Mouse (Mus musculus) gastrocnemius, postnatal 25 days (tissue): Measurements from ENCODE around the gene Ndufb4. TPM values are rescaled to one million over a fixed set of nuclear protein-coding genes. Genes with fewer than 3 reads are reported as not detected.
"Not testable (repeated sequence)": the region's sequence is repeated elsewhere in the genome, so short reads cannot be mapped to it uniquely, and the experiment has no call there.

ENCODE experiments used
- DNase-seq: peaks from one replicate; pipeline ENCODE4 v3.0.0; 2022
- long read RNA-seq, 2 experiments: library from polyadenylated mRNA; stranded (forward); transcript quantifications; one replicate each; pipeline ENCODE4 v2.0.0; 2021
- total RNA-seq, 2 experiments: library from RNA; stranded (reverse); gene quantifications; 1 replicate in 1 of 2; 2 replicates in 1 of 2; pipeline ENCODE4 v1.2.3; 2021

The Ndufb4 gene
- 100 to 1,000 TPM; 165 to 174 TPM for total RNA-seq
- long read RNA-seq, experiment 1, transcript Ndufb4-202 (2 exons, 465 nt) = minor isoform, 12 of 1,435 reads
- long read RNA-seq, experiment 1, transcript Ndufb4-201 (3 exons, 971 nt) = major isoform, 1,323 of 1,435 reads
- long read RNA-seq, experiment 1, partial matches to known transcripts = 88 of 1,435 reads
- long read RNA-seq, experiment 1, other reads (novel, unspliced or antisense) = 12 of 1,435 reads
- long read RNA-seq, experiment 2, transcript Ndufb4-202 (2 exons, 465 nt) = minor isoform, 9 of 914 reads
- long read RNA-seq, experiment 2, transcript Ndufb4-201 (3 exons, 971 nt) = major isoform, 840 of 914 reads
- long read RNA-seq, experiment 2, partial matches to known transcripts = 51 of 914 reads
- long read RNA-seq, experiment 2, other reads (novel, unspliced or antisense) = 14 of 914 reads

DNA sequence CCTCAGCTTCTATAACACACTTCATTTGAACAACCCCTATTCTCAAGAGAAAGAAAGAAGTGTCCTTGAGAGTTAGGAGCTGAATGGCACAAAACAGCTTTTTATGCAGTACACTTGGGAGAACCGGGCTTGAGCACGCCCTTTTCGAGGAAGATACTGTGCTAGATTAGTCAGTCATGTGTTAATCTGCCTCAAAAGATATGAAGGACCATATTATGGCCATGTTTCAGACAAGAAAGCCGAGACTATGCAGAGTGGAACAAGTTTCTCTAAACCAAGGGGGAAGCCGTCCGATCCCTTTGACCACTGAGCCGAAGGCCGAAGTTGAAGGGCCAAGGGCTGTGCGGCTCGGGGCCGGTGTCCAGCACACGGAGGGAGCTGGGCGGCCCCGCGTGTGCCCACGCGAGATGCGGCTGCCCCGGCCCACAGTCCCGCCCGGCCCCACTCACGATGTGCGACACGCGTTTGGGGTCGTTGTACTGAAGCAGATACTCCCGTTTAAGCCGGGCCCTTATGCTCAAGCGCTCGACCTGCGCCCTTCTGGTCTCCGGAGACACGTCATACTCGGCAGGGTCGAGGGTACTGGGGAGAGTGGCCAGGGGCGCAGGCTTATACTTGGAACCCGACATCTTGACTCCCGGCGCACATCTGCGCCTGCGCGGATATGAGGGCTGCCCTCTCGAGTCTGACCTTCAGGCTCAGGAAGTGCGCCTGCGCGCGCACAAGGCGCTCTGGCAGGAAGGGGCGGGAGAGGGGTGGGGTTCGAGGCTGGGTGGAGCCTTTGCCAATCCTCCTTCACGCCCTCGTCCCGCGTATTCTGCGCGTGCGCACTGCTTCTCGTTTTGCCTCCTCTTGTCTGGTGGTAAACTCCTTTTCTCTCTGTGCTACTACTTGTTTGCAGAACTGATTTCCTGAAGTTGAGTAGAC, at the start of gene Ndufb4:
Gene Ndufb4 (minus strand): TSS at position 723 of the 927 bp plus-strand sequence.
- DNase-seq = peak; percentile 97

DNA sequence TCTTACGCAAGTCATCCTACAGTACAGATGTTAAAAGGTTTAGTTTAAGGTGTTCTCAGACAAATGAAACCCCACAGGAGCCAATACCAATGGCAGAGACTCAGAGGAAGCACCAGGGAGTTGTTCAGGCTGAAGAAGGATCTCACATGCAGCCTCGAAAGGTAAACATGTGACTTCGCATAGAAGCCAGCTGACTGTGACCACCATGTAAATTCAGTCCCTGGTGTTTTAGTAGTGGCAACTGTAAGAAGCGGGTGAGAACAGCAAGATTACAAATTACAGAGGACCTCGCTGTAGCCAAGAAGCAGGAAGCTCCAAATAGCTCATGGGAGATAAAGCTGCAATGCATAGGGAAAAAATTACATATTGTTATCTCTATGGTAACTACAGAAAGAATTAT, 49.6 kb upstream of the Ndufb4 start:
- no peak for DNase-seq

DNA sequence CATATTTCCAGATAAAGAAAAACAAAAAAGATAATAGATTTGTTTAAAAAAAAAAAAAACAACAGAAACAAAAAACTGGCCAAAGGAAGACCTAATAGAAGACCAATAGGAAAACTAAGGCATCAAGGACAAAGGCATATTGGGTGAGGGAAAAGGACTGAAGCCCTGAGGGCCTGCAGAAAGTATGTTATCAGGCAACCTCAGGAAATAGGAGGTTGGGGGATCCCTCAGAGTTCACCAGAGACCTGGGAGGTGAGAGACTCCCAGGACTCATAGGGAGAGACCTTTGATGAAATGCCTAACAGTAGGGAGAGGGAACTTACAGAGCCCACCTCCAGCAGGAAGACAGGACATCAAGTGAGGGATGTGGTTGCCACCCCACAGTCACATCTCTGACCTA, 45.8 kb upstream of the Ndufb4 start:
- DNase-seq = not testable (repeated sequence)

DNA sequence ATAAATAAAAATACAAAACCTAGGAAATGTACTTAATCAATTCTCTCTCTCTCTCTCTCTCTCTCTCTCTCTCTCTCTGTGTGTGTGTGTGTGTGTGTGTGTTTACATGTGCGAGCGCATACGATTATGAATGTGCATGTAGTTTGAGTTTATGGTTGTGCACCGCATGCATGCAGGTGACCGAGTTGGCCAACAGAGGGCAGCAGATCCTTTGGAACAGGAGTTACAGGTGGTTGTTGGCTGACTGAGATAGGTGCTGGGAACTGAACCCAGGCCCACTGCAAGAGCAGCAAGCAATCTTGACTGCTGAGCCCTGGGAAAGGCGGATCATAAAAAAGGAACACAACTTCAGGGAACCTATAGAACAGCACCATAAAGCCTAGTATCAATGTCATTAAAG, 44.5 kb upstream of the Ndufb4 start:
- DNase-seq = no peak

DNA sequence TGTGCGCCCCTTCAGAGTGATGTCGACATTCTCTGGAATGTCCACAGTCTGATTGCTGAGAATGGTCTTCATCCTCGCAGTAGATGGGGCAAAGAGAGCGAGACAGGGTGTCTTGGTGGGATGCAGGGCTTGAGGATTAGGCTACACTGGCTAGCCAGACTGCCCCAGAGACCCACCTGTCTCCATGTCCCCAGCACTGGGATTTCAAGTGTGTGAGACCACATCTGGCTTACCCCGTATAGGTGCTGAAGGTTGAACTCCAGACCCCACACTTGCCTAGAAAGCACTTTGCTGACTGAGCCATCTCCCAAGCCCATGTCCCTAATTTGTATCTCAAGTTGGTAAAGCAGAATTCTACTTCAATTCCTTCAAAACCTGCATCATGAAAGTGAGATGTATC, 43.0 kb upstream of the Ndufb4 start:
- DNase-seq = no peak

DNA sequence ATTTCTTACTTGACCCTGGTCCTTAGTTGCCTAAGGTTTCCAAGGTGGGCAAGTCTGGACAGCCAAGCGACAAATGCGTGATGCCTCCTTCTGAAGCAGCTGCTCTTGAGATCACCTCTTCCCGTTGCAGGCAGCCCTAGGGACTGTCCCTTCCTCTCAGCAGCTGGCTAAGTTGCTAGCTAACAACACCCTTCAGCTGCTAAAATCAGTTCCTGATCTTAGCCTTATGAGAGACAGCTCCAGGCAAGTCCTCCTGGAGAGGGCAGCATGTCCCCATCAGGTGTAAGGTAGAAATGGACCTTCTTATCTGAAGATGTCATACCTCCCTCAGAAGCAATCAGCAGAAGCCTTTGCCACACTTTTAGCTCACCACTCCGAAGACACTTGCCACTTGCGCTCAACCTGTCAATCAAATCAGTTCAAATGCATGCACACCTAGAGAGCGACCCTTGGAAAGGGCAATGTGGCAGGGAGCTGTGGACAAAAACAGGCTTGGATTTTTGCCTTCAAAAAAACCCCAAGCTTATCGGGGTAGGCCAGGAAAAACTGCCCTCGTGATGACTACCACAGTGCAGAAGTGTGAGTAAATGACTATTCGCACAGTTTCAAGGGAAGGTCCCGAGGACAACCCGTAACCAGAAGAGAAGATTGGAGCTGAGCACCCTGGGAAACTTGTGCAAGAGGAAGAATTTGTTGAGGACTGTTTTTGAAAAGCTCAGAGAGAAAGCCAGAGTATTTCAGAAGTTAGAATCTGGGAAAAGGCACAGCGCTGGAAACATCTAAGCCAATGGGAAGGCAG, 36.9 kb upstream of the Ndufb4 start:
- peak; percentile 38 for DNase-seq

DNA sequence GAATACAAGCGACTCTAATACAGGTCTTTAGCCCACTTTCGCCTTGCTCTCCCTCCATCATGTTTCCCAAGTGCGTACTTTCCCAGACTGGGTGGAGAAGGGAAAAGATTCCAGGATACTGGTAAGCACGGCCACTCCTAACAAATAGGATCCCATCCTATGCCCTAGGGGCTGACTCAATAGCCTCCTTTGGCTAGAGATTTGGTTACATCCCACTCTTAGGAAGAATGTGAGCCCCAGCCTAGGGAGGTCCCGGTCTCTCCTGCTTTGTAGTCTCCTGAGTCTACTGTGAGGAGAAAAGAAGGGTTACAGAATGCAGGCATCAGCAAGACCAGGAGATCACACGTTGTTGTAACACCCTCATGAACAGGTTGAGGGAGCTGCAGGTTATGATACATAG, 36.2 kb upstream of the Ndufb4 start:
- peak; percentile 50 for DNase-seq

DNA sequence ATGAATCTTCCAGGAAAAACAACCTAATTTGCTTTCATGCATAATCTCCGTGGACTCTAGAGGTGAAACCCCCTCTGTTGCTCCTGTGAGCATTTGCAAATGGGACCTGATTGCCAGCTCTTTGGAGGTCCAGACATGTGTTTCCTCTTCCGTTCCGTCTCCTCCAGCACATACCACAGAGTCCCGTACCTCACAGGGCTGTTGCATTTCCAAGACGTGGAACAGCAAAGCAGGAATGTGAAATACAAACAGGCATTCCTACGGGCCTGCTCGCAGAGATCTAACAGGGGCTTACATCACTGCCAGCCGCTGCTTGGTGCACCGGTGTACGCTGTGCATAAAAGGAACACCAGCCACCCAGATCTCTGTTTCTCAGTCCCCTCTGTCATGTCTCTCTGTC, 35.7 kb upstream of the Ndufb4 start:
- DNase-seq = no peak

DNA sequence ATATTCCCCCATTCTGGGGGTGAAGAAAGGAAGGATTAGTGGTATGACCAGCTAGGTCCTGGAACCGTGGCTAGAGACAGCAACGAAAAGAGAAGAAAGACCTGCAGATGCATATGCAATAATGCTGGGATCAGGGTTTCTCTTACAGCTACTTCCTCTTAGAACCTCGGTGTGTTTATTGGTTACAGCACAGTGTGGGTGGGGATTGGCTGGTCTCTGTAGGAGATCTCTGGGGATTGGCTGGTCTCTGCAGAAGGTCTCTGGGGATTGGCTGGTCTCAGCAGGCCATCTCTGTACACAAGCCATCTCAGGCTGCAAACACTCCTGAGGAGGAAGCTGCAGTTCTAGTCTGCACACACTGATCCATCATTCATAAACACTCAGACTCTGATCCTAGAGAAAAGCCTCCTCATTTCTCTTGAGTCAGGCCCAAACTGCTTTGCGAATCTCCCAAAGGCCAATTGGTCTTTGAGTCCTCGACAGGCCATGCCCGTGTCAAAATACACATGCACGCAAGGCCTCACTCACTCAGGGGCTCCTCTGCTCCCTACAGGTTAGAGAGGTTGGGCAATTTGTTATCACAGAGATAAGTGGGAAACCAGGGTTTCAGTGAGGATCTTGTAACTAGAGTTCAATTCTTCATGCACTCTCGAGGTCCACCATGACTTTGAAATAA, 35.1 kb upstream of the Ndufb4 start:
- peak; percentile 29 for DNase-seq

DNA sequence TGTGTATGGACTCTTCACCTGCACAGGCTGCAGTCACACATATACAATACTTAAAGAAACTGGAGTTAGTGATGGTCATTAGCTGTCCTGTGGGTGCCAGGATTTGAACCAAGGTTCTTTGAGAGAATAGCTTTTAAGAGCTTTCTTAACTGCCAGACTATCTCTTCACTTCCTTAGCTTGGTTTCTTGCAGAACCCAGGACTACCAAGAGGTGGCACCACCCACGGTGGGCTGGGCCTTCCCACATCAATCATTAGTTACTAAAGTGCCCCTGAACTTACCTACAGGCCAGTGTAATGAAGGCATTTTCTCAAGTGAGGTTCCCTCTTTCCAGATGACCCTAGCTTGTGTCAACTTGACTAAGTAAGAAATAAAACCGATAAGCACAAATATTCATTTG, 33.9 kb upstream of the Ndufb4 start:
- no peak for DNase-seq

DNA sequence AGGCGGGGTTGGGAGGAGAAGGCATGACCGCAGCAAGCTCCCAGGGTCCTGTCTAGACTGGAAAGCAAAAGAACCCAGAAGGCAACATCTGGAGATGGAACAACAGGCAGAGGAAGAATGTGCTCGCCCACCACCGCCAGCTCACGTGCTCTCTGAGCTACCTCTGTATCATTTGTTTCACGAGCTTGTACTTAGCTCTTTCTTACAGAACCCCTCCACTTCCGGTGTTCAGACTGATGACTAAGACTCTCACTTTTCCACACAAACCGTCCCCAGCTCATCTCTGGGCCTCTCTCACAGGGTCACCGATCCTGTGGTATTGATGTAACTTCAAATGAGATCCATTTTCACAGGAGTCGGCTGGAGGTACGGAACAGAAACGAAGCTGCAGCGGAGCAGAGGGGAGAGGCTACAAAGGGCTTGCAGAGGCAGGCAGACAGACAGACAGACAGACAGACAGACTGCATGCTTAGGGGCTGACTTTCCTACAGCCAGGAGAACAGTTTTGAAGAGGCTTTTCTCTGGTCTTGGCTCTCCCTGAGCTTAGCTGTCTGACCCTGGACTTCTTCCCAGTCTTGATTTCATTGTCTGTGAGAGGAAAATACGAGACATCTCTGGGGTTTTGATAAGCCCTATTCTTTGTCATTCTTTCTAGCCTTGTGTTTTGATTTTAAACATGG, 33.2 kb upstream of the Ndufb4 start:
- no peak for DNase-seq

DNA sequence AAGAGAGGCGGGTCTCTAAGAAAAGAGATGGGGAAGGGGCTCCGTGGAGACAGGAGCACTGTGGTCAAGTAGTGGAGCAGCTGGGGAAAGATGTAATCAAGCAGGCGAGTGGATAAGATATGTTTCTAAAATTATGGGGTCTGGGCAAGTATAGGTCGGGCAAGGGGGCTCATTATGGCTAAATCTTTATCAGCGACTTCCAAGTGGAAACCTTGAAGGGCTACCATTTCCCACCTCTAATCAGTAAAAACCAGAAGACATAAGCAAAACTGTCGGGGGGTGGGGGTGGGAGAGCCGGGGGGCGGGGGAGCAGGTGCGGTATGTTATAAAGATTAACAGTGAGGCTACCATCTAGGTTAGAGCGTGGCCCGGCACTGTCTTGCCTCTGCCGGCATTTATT, 32.6 kb upstream of the Ndufb4 start:
- DNase-seq = no peak

DNA sequence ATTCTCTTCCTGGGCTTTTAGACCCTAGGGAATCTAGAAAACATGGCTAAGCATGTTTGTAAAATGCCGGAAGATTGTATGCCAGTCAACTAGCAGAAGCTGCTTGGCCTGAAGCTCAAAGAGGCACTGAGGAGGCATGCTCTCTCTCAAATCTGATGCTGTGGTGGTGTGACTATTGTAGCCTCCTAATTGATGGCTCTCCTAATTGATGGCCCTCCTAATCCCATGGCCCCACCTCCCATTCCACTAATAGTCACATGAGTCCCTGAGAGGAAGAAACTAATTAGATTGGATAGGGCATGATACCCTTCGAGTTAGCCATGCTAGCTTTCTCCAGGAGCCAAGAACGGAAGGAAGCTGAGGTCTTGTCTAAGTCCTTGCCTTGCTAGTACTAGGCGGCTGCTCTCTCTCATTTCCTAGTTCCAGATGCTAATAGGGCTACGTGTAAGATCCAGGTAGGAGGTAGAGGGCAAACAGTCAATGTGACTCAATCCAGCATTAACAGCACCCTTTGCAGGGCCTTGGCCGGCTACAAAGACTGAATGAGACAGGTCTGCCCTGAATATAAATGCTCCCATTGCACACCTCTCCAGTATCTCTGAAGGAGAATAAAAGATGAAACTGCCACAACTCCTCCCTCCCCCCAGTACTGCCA, 31.8 kb upstream of the Ndufb4 start:
- no peak for DNase-seq

DNA sequence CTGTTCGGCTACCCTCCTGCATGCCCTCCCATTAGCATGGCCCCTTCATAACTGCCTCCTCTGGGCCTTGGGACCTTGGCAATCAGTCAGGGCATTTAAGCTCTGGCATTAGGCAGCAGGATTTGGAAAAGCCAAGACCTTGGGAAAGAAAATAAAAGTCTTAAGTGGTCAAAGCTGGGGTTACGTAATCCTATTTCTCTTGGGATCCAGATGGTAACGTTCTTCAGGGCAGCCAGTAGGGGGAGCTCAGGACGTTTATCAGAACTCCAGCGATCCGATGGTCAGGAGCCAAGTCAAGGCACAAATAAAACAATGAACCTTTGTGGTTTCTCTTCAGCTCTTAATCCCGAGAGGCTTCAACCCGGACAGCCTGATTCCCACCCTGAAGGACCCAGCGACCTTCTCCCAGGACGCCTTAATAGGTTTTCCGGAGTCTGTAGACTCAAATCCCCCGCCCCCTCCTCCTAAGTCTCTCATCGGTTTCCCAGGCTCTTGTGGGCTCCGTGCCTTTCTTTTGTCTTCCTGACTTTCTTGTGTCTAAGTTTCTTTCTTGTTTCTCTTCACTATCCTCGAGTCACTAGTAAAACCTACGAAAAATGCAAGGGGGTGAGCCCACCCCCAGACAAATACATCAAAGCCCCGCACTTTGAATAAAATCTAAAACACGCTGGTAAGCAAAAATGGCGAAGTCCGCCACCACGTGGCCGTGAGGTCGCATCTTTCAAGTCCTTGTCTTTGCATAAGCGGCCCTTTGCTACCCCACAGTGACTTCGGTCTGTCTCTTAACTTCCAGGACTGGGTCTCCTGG, 30.6 kb upstream of the Ndufb4 start:
- DNase-seq = peak; percentile 82

DNA sequence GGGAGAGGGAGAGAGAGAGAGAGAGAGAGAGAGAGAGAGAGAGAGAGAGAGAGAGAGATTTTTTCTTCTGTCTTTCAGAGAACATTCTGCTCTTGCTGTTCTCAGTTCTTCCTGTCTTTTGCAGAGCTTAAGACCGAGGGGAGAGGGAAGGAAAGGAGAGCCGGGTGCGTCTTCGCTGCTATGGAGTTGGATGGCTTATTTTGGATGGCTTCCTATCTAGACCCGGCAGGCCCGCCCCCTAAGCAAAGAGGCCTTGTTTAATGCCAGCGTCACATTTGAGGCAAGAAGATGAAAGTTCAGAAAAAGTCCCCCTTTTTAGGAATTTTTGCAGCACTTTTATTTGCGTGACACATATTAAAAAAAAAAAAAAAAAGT, 30.0 kb upstream of the Ndufb4 start:
- no peak for DNase-seq

DNA sequence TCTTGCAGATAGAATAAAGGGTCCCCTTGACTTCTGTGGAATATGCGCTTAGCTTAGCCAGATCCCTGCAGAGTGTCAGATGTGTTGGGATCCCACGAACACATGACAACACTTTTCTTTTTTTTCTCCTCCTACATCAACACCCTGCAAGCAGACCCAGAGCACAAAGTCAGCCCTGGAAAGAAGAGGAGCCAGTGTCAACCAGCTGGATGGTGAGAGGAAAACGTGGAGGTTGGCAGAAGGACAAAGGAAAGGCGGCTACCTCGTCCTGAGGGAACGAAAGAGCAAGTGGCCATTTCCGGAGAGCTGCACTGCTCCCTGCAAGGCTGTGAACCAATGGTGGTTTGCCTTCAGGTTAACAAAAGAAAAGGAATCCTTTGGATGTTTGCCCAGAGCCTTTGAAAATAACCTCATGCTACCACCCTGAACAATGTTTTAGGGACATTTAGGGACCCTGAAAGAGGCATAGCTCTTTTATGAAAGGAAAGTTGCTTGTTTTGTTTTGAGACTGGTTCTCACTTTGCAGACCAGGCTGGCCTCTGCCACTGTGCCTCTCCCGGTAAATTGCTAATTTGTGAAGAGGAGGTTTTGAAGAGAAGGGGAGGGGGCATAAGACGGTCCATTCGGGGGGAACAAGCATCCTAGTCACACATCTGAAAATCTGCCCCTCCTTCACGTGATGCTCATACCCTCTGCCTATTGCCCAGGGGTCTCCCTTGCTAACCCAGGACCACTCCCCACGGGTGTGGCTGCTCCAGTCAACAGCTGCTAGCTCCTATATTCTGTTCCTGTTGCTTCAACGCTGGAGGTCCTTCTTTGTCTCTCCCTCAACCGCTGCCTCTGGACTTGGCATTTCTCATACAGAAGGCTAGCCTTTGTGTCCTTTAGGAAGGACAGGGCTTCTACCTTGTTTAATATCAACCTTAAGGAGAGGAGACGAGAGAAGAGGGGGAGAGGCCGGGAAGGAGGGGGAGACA, 29.2 kb upstream of the Ndufb4 start:
- no peak for DNase-seq

DNA sequence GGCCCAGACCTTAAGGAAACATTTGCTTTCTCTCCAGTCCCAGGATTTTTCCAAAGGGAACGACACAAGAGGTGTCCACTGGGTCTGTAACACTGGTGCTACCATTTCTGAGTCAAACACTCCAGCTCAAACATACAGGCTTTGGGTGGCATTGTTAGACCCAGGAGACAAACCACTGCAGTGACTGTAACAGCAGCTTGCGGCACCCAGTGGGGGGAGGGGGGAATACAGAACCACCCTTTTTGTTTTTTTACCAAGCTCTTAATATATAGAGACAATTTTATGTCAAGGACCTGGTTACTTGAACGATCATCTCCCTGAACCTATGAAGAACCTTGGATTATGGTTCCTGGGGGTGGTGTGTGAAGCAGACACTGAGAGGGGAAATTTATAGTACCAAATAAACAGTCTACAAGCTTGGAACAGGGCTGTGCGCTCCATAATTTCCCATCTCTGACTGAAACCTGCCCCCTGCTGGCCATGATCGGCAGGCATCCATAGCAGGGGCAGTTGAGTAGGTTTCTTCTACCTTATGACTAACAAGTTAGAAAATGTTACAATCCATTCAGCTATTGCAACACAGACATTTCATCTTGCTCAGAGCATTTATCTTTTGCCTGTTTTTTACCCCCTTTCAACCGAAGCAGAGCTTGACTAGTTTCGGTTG, 28.2 kb upstream of the Ndufb4 start:
- DNase-seq = peak; percentile 66

DNA sequence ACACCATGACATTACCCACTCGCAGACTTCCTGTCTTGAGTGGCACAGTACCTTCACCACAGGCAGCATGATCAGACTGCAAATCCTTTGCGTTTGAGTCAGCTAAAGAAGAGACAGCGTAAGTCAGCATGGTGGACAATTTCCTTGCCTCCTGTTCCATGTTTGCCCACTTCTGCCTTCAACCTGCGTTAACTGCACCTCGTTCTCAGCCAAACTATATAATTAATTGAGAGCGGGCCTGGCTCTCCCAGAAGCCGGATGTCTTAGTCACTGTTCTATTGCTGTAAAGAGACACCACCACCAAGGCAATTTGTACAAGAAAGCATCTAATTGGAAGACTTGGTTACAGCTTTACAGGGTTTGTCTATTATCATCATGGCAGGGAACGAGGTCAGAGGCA, 26.6 kb upstream of the Ndufb4 start:
- no peak for DNase-seq
